Mouse (Mus musculus) heart, postnatal 25 days (tissue): ENCODE data around the gene Btf3l4. TPM values are rescaled to one million over a fixed set of nuclear protein-coding genes. Genes with fewer than 3 reads are reported as not detected.
A peak's percentile ranks its signal among the peaks of the same experiment; 100 is the strongest.

Experiments used
- DNase-seq: peaks from one replicate; pipeline ENCODE4 v3.0.0; 2022; ENCODE audit warnings: low spot score
- intact Hi-C: fragments of 180-260 bp; cut with DNase I; formaldehyde crosslinking; loops from one replicate; pipeline ENCODE4 v1.15.1; 2025
- total RNA-seq, 2 experiments: library from RNA; stranded (reverse); gene quantifications; 2 replicates each; pipeline ENCODE4 v1.2.3; 2021

Gene Btf3l4
- total RNA-seq, 2 experiments from 2014 or later = 76.4 to 78.0 TPM

- no peak for DNase-seq
- intact Hi-C loops = no loop called here
Measured at GRCm38 (mm10) chr4:108830698-108831097, 2.7 kb downstream of the Btf3l4 start.

DNA sequence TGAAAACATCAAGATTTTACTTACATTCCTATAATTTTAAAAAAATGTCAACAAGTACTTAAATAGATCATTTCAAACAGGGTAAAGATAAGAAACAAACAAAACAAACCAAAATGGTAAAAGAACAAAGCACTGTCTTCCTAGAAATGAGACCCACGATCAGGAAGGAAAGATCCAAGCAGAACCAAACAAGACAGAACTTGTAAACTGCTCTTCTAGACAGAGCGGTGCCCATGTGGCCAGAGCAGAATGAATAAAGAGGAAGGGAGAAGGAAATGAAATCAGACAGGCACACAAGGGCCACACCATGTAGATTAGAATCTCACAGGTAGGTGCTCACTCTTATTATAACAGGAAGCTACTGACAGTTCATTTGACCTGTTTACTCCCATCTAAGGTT lies 6.8 kb downstream of the Btf3l4 start:
- intact Hi-C loops = no loop called here

GRCm38 (mm10) chr4:108826096-108826495 lies 7.3 kb downstream of the Btf3l4 start:
- intact Hi-C loops = no loop called here
- DNase-seq = no peak

More for the DNA sequence above, 6.8 kb downstream of the Btf3l4 start:
- DNase-seq = no peak

- intact Hi-C loops = no loop called here
- DNase-seq = no peak
Measured at GRCm38 (mm10) chr4:108825677-108826076, 7.7 kb downstream of the Btf3l4 start.

GRCm38 (mm10) chr4:108811550-108811949 lies 21.9 kb downstream of the Btf3l4 start:
- no peak for DNase-seq
- intact Hi-C loops = no loop called here

DNA sequence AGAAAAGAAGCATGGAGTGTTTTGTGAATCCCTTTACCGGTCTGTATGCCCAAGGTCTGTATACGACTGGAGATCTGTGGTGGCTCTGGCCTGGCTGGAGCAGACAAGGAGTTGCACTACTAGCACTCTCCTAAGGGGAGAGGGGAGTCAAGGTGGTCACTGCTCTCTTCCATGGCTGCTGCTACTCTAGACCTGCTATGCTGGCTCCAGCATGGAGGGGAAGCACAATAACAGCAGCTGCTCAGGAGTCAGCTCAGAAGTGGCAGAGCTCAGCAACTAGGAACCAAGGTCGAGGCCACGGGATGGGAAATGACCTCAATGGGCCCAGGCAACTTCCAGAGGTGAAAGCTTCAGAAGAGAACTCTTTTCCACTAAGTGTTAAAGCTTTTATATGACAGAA lies 22.3 kb downstream of the Btf3l4 start:
- intact Hi-C loops = no loop called here
- DNase-seq = no peak

GRCm38 (mm10) chr4:108803535-108803934 lies 29.9 kb downstream of the Btf3l4 start:
- intact Hi-C loops = no loop called here

DNA sequence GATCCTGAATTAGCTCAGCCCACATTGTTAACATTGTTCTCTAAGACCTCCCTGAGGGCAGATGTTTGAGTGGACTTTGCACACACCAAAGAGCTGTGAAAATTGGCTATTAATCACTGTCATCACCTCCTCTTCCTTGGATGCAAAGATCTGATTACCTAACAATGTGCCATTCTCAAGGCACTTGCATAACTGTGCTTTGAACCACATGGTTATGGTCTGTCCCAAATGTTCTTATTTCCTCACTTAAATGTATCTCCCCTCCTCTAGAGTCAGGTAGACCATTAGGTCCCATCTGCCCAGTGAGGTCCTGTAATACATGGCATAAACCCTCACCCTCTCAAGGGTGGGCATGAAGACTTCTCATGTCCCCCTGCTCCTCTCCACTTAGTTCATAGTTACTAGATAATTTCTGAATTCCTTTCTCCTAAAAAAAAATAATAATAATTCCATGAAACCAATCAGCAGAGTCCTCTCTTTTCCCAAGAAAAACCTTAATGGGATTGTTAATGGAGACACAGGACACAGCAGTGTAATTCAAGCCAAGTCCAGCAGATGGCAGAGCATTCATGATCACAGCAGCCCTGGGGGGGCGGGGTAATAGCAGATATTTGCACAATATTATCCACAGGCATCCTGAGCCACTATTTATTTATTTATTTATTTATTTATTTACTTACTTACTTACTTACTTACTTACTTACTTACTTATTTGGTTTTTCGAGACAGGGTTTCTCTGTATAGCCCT lies 35.2 kb downstream of the Btf3l4 start:
- intact Hi-C loops = loop anchor here (5.0 kb wide), 1 partner anchor 101 kb away; no protein-coding TSS in a partner anchor
- peak; percentile 17 for DNase-seq

More at GRCm38 (mm10) chr4:108803535-108803934, 29.9 kb downstream of the Btf3l4 start:
- no peak for DNase-seq

- no peak for DNase-seq
- intact Hi-C loops = loop anchor here (2.0 to 5.0 kb wide), 2 partner anchors 99 to 180 kb away; no protein-coding TSS in a partner anchor
Measured at GRCm38 (mm10) chr4:108796701-108797100, 36.7 kb downstream of the Btf3l4 start.

GRCm38 (mm10) chr4:108793941-108794340 lies 39.5 kb downstream of the Btf3l4 start:
- intact Hi-C loops = no loop called here
- no peak for DNase-seq

DNA sequence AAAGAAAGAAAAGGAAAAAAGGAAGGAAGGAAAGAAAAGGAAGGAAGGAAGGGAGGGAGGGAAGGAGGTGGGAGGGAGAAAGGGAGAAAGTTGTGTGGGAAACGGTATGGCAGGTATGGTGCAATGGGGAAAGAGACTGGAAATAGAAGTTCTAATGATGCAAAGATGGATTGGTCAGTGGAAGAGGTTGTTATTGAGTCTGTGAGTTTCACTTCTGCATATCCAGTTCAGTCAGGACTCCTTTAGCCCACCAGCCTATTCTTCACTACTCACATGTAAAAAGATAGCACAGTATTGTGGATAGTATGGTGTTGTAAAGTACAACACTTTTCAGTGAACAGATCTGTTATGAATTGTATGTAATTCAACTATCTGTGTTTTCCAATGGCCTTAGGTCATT lies 42.9 kb downstream of the Btf3l4 start:
- intact Hi-C loops = no loop called here
- no peak for DNase-seq

DNA sequence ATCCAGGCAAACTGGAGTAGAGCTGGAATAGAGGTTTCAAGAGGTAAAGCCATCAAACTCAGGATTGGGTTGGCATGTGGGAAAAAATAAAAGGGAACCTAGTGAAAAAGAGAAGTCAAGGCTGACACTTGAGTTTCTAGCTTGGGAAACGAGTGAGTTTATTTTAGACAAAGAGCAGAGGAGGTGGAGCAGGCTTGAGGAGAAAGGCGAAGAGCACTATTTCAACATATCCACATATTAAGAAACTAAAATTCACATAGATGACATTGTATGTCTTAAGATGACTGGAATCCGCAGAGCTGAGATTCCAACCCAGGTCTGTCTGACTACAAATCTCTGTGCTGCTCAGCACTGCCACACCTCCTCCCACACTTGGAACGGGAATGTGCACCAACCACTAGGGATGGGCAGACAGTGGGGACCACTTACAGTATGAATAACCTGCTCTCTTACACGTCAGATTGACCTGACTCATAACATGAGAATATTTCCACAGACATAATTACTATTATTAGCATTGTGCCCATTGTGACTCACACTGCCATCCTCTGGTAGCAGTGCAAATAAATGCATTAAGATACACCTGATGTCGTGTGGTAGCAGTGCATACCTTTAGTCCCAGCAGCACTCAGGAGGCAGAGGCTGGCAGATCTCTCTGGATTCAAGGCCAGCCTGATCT lies 44.0 kb downstream of the Btf3l4 start:
- intact Hi-C loops = no loop called here
- no peak for DNase-seq

- intact Hi-C loops = loop anchor here (5.0 kb wide), 1 partner anchor 85 kb away; no protein-coding TSS in a partner anchor
Measured at GRCm38 (mm10) chr4:108782421-108783085, 50.9 kb downstream of the Btf3l4 start.

GRCm38 (mm10) chr4:108781596-108781995 lies 51.8 kb downstream of the Btf3l4 start:
- intact Hi-C loops = loop anchor here (5.0 kb wide), 1 partner anchor 84 kb away; no protein-coding TSS in a partner anchor
- DNase-seq = no peak

More at GRCm38 (mm10) chr4:108782421-108783085, 50.9 kb downstream of the Btf3l4 start:
- no peak for DNase-seq

GRCm38 (mm10) chr4:108780864-108781205 lies 52.6 kb downstream of the Btf3l4 start:
- intact Hi-C loops = loop anchor here (5.0 kb wide), 1 partner anchor 84 kb away; no protein-coding TSS in a partner anchor
- no peak for DNase-seq

GRCm38 (mm10) chr4:108780057-108780863 lies 53.2 kb downstream of the Btf3l4 start, which contains the start of gene Zfyve9:
Gene Zfyve9 (minus strand): TSS chr4:108780798.
- intact Hi-C loops = loop anchor here (5.0 kb wide), 1 partner anchor 83 kb away; no protein-coding TSS in a partner anchor

GRCm38 (mm10) chr4:108779763-108780056 lies 53.7 kb downstream of the Btf3l4 start:
- intact Hi-C loops = loop anchor here (5.0 kb wide), 1 partner anchor 82 kb away; no protein-coding TSS in a partner anchor
- DNase-seq = no peak

More at GRCm38 (mm10) chr4:108780057-108780863, 53.2 kb downstream of the Btf3l4 start, which contains the start of gene Zfyve9:
- peak; percentile 74 for DNase-seq

- DNase-seq = no peak
- intact Hi-C loops = no loop called here
Measured at GRCm38 (mm10) chr4:108768527-108768926, 64.9 kb downstream of the Btf3l4 start.
